Mouse (Mus musculus) intestine, embryonic 14.5 days (tissue): Measurements from ENCODE around the gene Plekha8. TPM values are rescaled to one million over a fixed set of nuclear protein-coding genes. Genes with fewer than 3 reads are reported as not detected.

Source experiments
- ATAC-seq: fragments of 200-750 bp; cut with Nextera tagmentation; replicated peaks from 2 replicates; pipeline ENCODE4 v1.8.0; 2017; ENCODE audit warnings: low read depth, moderate number of reproducible peaks, moderate TSS enrichment, moderate library complexity; ENCODE audit not compliant: low FRiP score, low TSS enrichment
- DNase-seq: peaks from one replicate; pipeline ENCODE4 v3.0.0-alpha.2; 2018; ENCODE audit warnings: low spot score
- H3K27ac ChIP-seq: fragments of 300-500 bp; sonication (generic); 2 replicates; pipeline ENCODE4 v1.5.1; 2014; ENCODE audit warnings: low read depth, mild to moderate bottlenecking, control low read depth
- H3K27me3 ChIP-seq: fragments of 300-500 bp; sonication (generic); replicated peaks from 2 replicates; pipeline ENCODE4 v1.6.1; 2014; ENCODE audit warnings: low read length, control low read depth; ENCODE audit not compliant: control insufficient read depth, insufficient read depth
- H3K36me3 ChIP-seq: fragments of 300-500 bp; sonication (generic); 2 replicates; pipeline ENCODE4 v1.6.1; 2014; ENCODE audit warnings: low read length, control low read depth; ENCODE audit not compliant: control insufficient read depth, insufficient read depth
- H3K4me1 ChIP-seq: fragments of 300-500 bp; sonication (generic); replicated peaks from 2 replicates; pipeline ENCODE4 v1.6.1; 2014; ENCODE audit warnings: low read length, control low read depth, mixed read lengths; ENCODE audit not compliant: control insufficient read depth, insufficient read depth
- H3K4me2 ChIP-seq: fragments of 300-500 bp; sonication (generic); 2 replicates; pipeline ENCODE4 v1.6.1; 2014; ENCODE audit warnings: low read length
- H3K4me3 ChIP-seq: fragments of 300-500 bp; sonication (generic); 2 replicates; pipeline ENCODE4 v1.5.1; 2014; ENCODE audit warnings: low read depth, low read length, control low read depth, mixed read lengths
- H3K9ac ChIP-seq: fragments of 300-500 bp; sonication (generic); 2 replicates; pipeline ENCODE4 v1.6.1; 2014; ENCODE audit warnings: mild to moderate bottlenecking, low read length
- H3K9me3 ChIP-seq: fragments of 300-500 bp; sonication (generic); 2 replicates; pipeline ENCODE4 v1.6.1; 2016; ENCODE audit warnings: low read length, control low read depth; ENCODE audit not compliant: control insufficient read depth
- WGBS: fragments of 180-500 bp; shearing (Covaris S2); extraction: QIAGEN DNeasy Blood & Tissue Kit; methylation state at CpG from one replicate; pipeline ENCODE4 v1.1.7; 2014; 5-methylcytosine and 5-hydroxymethylcytosine counted together
- polyA plus RNA-seq: library from polyadenylated mRNA; unstranded; fragments of >200 nt; fragmentation: Nextera tagmentation; extraction: Ambion mirVana; gene quantifications from 2 replicates; pipeline ENCODE4 v1.2.1, GENCODE M21; 2014

The Plekha8 gene
- polyA plus RNA-seq, 1 experiment from 2014 or later, result 12.2 TPM

- DNase-seq (peak; percentile 41), ATAC-seq (no peak)
- Histone ChIP-seq H3K27ac (no peak overlapping the region), H3K9ac (no peak overlapping the region), H3K4me3 (no peak overlapping the region), H3K4me1 (no peaks in the 10 kb centered on the region), H3K36me3 (no peaks in the 10 kb centered on the region), H3K9me3 (no peaks in the 10 kb centered on the region), H3K4me2 (no peak overlapping the region), H3K27me3 (no peaks in the 10 kb centered on the region)
- 65% methylated on average over 1 of the region's 1 CpGs for WGBS
Observed at GRCm38 (mm10) chr6:54692201-54692600, 97.3 kb downstream of the Plekha8 start.

GRCm38 (mm10) chr6:54693286-54693685, 98.4 kb downstream of the Plekha8 start:
- H3K4me2 ChIP-seq, result no peak overlapping the region
- no peak for DNase-seq
- H3K36me3 ChIP-seq, result no peaks in the 10 kb centered on the region
- WGBS, result 92% methylated on average over 6 of the region's 6 CpGs
- no peak overlapping the region for H3K9ac ChIP-seq
- ATAC-seq, result no peak
- no peaks in the 10 kb centered on the region for H3K9me3 ChIP-seq
- no peak overlapping the region for H3K27ac ChIP-seq
- no peaks in the 10 kb centered on the region for H3K27me3 ChIP-seq
- no peaks in the 10 kb centered on the region for H3K4me1 ChIP-seq
- no peak overlapping the region for H3K4me3 ChIP-seq

Other genes starting within 250 kb of the Plekha8 start
- gene Wipf3, start 165.5 kb upstream of the Plekha8 start, polyA plus RNA-seq, result 1.2 and 1.7 TPM in 2 replicates
- 9.5 and 9.9 TPM in 2 replicates for gene Scrn1, start 28.6 kb upstream of the Plekha8 start, polyA plus RNA-seq
- 24.6 and 26.2 TPM in 2 replicates for gene Fkbp14, start 2.2 kb downstream of the Plekha8 start, polyA plus RNA-seq
- gene Mturn, start 86.5 kb downstream of the Plekha8 start, polyA plus RNA-seq, result 9.9 and 10.4 TPM in 2 replicates
- 5.4 and 6.3 TPM in 2 replicates for gene Znrf2, start 221.8 kb downstream of the Plekha8 start, polyA plus RNA-seq